Mouse (Mus musculus) ovary, postnatal 36 days (tissue): Measurements from ENCODE around the gene Fam185a.

Experiments used
- DNase-seq: peaks from one replicate; pipeline ENCODE4 v3.0.0; 2022; ENCODE audit warnings: low spot score, mixed read lengths

Fam185a gene

DNA sequence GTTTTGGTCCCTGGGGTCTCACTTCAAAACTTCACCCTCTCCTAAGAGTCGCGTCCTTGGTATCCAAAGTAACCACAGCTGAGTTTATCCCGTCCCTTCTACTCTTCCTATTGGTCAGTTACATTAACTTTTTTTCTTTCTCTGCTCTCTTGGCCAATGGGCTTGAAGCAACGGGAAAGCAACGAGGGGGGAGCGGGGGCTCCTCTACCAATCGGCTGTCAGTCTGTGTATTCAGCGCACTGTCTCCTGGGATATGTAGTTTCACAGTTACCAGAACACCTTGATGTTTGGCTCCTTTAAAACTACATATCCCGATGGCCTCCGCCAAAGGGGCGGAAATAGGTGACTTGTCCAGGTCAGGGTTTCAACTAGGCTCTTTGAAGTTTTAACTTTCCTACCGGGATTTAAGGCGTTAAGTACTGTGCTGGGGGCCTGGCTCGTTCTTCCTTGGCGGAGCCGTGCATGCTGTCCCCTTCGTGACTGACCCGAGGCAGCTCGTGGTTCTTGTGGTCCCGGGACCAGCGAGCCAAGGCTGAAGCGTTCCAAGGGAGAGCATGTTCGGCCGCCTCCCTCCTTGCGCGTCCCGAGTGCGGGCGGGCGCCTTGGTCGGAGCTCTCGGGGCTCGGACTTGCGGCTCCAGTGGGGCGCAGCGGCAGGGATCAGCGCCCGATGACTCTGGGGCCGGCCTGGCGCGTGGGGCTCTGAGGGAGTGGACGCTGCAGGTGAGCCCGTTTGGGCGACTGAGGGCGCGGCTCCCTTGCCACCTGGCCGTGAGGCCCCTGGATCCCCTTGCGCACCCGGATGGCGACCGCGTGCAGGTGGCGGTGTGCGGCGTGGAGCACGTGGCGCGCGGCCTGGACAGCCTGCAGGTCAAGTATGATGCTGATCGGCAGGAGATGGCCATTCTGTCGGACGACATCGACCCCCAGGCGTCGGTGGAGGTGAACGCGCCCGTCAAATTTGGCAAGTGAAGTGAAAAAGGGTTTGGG is at the start of gene Fam185a, which contains the start of gene Ccdc146:
Fam185a (plus strand) TSS at position 345 of the 989 bp plus-strand sequence.
Ccdc146 (minus strand) TSS at position 64 of the 989 bp plus-strand sequence.
- DNase-seq: peak; percentile 84

- no peak for DNase-seq
Measured at GRCm38 (mm10) chr5:21376935-21377334, 47.8 kb upstream of the Fam185a start.

GRCm38 (mm10) chr5:21378397-21378796 is 46.4 kb upstream of the Fam185a start:
- DNase-seq: no peak

- DNase-seq: no peak
Measured at GRCm38 (mm10) chr5:21381986-21382385, 42.8 kb upstream of the Fam185a start.

- no peak for DNase-seq
Measured at GRCm38 (mm10) chr5:21382678-21383077, 42.1 kb upstream of the Fam185a start.

- peak; percentile 27 for DNase-seq
Measured at GRCm38 (mm10) chr5:21383392-21384251, 41.1 kb upstream of the Fam185a start.

DNA sequence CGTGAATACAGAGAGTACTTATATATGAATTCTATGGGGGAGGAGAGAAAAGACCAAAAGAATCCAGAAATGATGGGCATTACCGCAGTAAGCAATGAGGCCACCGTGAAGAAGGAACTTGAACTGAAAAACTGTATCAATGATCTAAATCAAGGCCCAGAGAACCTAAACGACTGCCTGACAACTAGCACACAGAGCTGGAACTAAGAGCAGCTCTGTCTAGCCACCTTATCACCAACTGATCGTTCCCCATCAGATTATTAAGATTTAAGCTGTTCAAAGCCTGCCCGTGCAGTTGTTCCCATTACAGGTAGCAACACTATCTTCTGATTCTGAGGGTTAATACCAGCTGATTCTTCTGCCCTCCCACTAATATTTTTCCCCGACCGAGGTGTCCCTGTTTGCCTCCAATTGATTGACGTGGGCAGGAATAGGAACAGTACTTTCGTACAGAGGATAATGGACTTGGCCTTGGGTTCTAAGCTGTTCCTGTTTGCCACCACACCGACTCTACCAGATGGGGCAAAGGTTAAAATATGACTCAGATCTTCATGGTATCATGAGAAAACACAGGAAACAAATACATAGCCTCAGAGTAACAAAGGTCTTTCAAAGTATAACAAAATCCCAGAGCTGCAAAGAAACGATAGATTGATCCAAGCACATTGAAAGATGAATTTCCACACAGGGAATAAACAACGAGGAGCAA is 40.4 kb upstream of the Fam185a start:
- DNase-seq: no peak

DNA sequence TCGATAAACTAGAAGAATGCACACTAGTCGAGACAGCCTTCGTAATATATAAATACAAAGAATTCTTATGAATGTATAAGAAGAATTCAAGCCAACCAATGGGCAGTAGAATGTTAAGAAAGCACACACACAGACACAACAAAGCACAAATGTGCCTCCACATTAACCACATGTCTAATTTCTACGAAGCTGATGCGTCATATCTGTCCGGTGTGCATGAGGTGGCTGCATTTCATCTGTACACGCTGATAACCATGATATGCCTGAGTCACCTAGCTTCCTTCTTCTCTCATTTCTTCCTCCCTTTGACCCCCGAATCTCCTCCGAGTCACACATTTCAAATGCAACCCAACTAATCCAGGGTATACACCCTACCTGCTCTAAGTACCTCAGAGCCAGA is 39.8 kb upstream of the Fam185a start:
- DNase-seq: no peak

GRCm38 (mm10) chr5:21386432-21386831 is 38.3 kb upstream of the Fam185a start:
- no peak for DNase-seq

- DNase-seq: no peak
Measured at GRCm38 (mm10) chr5:21387340-21387739, 37.4 kb upstream of the Fam185a start.

GRCm38 (mm10) chr5:21388855-21389254 is 35.9 kb upstream of the Fam185a start:
- DNase-seq: no peak

- peak; percentile 23 for DNase-seq
Measured at GRCm38 (mm10) chr5:21391616-21392384, 33.0 kb upstream of the Fam185a start.

DNA sequence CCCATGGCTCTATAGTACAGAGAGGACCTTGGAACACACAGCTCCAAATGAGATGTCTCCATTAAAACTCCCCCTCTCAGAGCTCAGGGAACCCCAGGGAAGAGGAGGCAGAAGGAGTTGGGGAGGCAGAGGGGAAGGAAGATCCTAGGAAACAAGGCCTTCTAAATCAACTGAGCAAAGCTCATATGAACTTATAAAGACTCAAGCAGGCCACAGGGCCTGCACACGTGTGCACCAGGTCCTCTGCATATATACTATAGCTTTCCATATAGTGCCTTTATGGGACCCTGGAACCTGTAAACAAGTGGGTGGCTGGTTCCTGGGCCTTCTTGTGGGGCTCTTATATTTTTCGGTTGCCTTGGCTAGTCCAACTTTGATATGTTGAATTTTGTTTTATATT is 30.2 kb upstream of the Fam185a start:
- DNase-seq: no peak

- DNase-seq: no peak
Measured at GRCm38 (mm10) chr5:21395205-21395840, 29.4 kb upstream of the Fam185a start.

GRCm38 (mm10) chr5:21411261-21411666 is 13.5 kb upstream of the Fam185a start:
- no peak for DNase-seq

DNA sequence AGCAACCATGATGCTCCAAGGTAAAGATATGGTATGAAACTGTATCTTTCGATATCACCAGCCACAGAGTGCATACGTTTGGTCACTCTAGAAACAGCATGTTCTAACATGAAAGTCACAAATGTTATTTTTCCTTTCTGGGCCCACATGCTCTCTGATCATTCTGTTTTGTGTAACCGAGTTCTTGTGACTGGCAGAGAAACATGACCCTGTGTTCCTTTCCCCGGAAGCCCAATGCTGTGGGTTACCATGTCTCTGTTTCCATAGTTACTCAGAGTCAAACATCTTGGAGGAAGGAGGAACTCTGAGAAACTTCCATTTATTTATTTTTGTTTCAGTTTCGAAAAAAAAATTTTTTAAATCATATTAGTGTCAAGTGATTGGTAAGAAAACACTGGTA is 12.7 kb upstream of the Fam185a start:
- no peak for DNase-seq

- no peak for DNase-seq
Measured at GRCm38 (mm10) chr5:21413322-21413721, 11.4 kb upstream of the Fam185a start.

DNA sequence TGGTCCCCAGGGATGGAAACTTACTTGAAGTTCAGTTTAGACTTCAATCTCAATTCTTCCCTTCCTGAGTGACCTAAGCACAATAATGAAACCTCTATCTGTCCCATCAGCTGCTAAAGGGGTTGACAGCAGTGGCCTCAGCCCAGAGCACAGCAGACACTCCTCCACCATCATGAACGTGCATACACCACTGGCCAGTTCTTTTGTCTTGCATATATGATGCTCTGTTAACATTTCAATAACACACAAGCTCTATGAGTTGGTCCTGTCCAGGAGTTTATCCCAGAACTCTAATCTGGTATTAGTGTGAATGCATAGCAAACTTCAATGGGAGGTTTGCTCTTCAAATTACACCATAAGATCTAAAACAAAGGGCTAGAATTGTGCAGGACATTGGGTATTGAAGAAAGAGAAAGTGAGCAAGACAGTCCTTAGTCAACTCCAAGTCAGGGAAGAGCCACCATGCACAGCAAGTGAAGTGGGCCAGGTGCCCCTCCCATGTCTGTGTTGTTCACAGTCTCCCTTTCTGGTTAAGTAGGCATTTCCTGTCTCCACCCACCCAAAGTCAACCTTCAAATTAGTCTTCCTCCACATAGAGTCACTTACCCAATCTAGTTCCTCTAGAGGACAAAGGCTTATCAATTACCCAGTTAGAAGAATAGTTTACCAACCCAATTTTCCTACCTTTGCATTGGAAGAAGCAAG is 10.5 kb upstream of the Fam185a start:
- no peak for DNase-seq

- DNase-seq: no peak
Measured at GRCm38 (mm10) chr5:21418613-21419012, 6.1 kb upstream of the Fam185a start.

GRCm38 (mm10) chr5:21420609-21421008 is 4.1 kb upstream of the Fam185a start:
- DNase-seq: no peak
